Mouse (Mus musculus) CH12.LX (cell line): ENCODE data around the gene Erbin.

ENCODE experiments used
- CTCF ChIP-seq, 2 experiments: IDR thresholded peaks in 1 of 2; conservative IDR thresholded peaks in 1 of 2; 2 replicates each; pipeline ENCODE4 v1.5.1; 2011 to 2012; ENCODE audit warnings: low read depth in 2 of 2, low read length in 2 of 2, improper control_type of control experiment in 1 of 2, inconsistent platforms in 1 of 2, mild to moderate bottlenecking in 1 of 2, moderate library complexity in 1 of 2
- MAFK ChIP-seq: IDR thresholded peaks from 2 replicates; pipeline ENCODE4 v1.6.1; 2011; ENCODE audit warnings: low read length, improper control_type of control experiment; ENCODE audit not compliant: insufficient replicate concordance
- RAD21 ChIP-seq: IDR thresholded peaks from 2 replicates; pipeline ENCODE4 v1.6.1; 2011; ENCODE audit warnings: low read depth, mild to moderate bottlenecking, low read length, improper control_type of control experiment, moderate library complexity
- ZNF384 ChIP-seq: IDR thresholded peaks from 2 replicates; pipeline ENCODE4 v1.6.1; 2012; ENCODE audit warnings: low read depth, low read length, improper control_type of control experiment, inconsistent platforms

DNA sequence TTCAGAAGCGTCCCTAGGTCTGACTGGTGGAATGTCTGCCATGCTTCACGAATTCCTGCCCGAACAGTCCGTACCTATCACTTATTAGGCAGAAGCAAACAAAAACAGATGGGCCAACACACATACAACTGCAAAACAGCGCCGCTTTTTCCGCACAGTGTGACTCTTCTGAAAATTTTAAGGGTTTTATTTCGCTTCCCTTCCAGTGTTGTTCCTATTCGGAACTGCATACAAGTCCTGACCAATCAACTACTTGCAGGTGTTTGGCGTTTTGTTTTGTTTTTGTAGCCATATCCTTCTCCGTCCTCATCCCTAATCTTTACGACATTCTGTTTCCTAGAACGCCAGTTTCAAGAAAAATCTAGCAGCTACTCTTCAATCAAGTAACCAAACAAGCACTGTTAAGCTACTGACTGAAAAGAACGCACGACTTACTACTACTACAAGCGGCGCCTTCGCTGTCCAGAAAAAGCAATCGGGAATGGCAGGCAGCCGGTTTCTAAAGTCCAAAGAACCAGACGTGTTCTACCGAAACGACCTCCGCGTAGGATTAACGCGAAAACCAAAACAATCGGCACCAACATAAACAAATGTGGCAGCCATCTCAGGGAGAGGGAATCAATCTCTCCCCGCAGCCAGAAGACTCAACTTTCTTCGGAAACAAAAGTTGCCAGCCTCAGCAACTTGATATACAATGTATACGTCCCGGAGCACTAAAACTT lies 919 bp downstream of the Erbin start:
- TF ChIP-seq MAFK (peak; percentile 55; the same call in 1 of the 2 replicates), ZNF384 (no peak), CTCF (conservative IDR thresholded peaks at IDR 0.05 in 1 of 2, IDR thresholded peaks at IDR 0.05 in 1 of 2; ENCODE audit: low read depth in 2 of 2, low read length in 2 of 2) (no peak), RAD21 (no peak)
